Mouse (Mus musculus) thymus, adult 2 months (tissue): ENCODE measurements around the gene P2rx6.

Source experiments
- CTCF ChIP-seq: fragments of 200-500 bp; IDR thresholded peaks from 2 replicates; pipeline ENCODE4 v1.5.1; 2012; ENCODE audit warnings: mild to moderate bottlenecking, control low read depth, low read length, moderate library complexity, borderline replicate concordance; ENCODE audit not compliant: control insufficient read depth, poor library complexity, insufficient read depth; ENCODE audit errors: extremely low read depth
- POLR2A ChIP-seq: fragments of 200-500 bp; IDR thresholded peaks from 2 replicates; pipeline ENCODE4 v1.6.1; 2012; ENCODE audit warnings: mild to moderate bottlenecking, low read length, control low read depth, moderate library complexity; ENCODE audit not compliant: control insufficient read depth, poor library complexity, insufficient read depth; ENCODE audit errors: extremely low read depth

DNA sequence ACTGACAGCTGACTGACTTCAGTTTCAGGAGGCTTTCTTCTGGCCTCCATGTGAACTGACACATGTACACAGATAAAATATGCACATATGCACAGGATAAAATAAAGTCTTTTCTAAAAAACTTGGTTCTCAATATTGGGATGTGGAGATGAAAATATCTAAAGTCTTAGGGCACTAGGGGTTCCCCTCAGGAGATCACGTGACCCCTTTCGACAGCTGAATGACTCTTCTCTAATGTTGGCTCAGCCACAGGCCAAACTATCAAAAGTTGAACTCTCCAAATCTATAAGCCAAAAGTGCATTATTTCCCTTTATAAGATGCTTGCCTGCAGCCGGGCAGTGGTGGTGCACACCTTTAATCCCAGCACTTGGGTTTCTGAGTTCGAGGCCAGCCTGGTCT, 5.5 kb upstream of the P2rx6 start:
- TF ChIP-seq POLR2A (no peak), CTCF (no peak)
